Mouse (Mus musculus): Measurements from ENCODE around the gene Hyal2. TPM values are rescaled to one million over a fixed set of nuclear protein-coding genes. Genes with fewer than 3 reads are reported as not detected.
A peak's percentile ranks its signal among the peaks of the same experiment; 100 is the strongest.

The Hyal2 gene
- 103 and 155 TPM in 2 replicates for polyA plus RNA-seq (2012; rRNA removed)

- no peaks in the 10 kb centered on the region; the same call in 1 of the 2 replicates for H3K36me3 ChIP-seq (ENCODE audit: control insufficient read depth, insufficient read depth, low read length)
- 19% methylated on average over 18 of the region's 18 CpGs for WGBS
- H3K27ac ChIP-seq (ENCODE audit: insufficient read depth, low read depth, low read length) = peak within 1 kb of the TSS; percentile 99
- peak; percentile 87 for TF ChIP-seq POLR2A (IDR thresholded peaks at IDR 0.05; ENCODE audit: low read depth, low read length)
- TF ChIP-seq CTCF (conservative IDR thresholded peaks at IDR 0.05; ENCODE audit: insufficient read depth, insufficient read length, low read depth, low read length) = no peak
- peaks cover 40% of the 10 kb centered on the region; the same call in 1 of the 2 replicates for H3K4me1 ChIP-seq (ENCODE audit: control insufficient read depth, insufficient read depth, low read length)
- H3K27me3 ChIP-seq (replicated peaks; ENCODE audit: control insufficient read depth, insufficient read depth, low read length) = no peaks in the 10 kb centered on the region
- DNase-seq = peak; percentile 94
- peak within 1 kb of the TSS; percentile 81 for H3K4me3 ChIP-seq (ENCODE audit: insufficient read depth, low read depth, low read length)
Observed at GRCm38 (mm10) chr9:107567702-107568319, at the start of gene Hyal2. TSS of gene Hyal2 (plus strand) at chr9:107567945.

GRCm38 (mm10) chr9:107520331-107520730, 47.4 kb upstream of the Hyal2 start:
- H3K36me3 ChIP-seq (ENCODE audit: control insufficient read depth, insufficient read depth, low read length) = no peaks in the 10 kb centered on the region
- WGBS = 76% methylated on average over 6 of the region's 6 CpGs

GRCm38 (mm10) chr9:107521190-107521589, 46.6 kb upstream of the Hyal2 start:
- DNase-seq = no peak
- 68% methylated on average over 5 of the region's 5 CpGs for WGBS
- H3K27ac ChIP-seq (ENCODE audit: insufficient read depth, low read depth, low read length) = no peak overlapping the region
- no peaks in the 10 kb centered on the region for H3K36me3 ChIP-seq (ENCODE audit: control insufficient read depth, insufficient read depth, low read length)
- TF ChIP-seq CTCF (conservative IDR thresholded peaks at IDR 0.05; ENCODE audit: insufficient read depth, insufficient read length, low read depth, low read length) (no peak), POLR2A (IDR thresholded peaks at IDR 0.05; ENCODE audit: low read depth, low read length) (no peak)
- no peaks in the 10 kb centered on the region for H3K27me3 ChIP-seq (replicated peaks; ENCODE audit: control insufficient read depth, insufficient read depth, low read length)
- no peak overlapping the region for H3K4me3 ChIP-seq (ENCODE audit: insufficient read depth, low read depth, low read length)
- no peaks in the 10 kb centered on the region for H3K4me1 ChIP-seq (ENCODE audit: control insufficient read depth, insufficient read depth, low read length)

More at GRCm38 (mm10) chr9:107520331-107520730, 47.4 kb upstream of the Hyal2 start:
- no peaks in the 10 kb centered on the region for H3K27me3 ChIP-seq (replicated peaks; ENCODE audit: control insufficient read depth, insufficient read depth, low read length)
- TF ChIP-seq POLR2A (IDR thresholded peaks at IDR 0.05; ENCODE audit: low read depth, low read length) (no peak), CTCF (conservative IDR thresholded peaks at IDR 0.05; ENCODE audit: insufficient read depth, insufficient read length, low read depth, low read length) (no peak)
- no peak for DNase-seq
- H3K27ac ChIP-seq (ENCODE audit: insufficient read depth, low read depth, low read length) = no peak overlapping the region
- H3K4me1 ChIP-seq (ENCODE audit: control insufficient read depth, insufficient read depth, low read length) = no peaks in the 10 kb centered on the region
- no peak overlapping the region for H3K4me3 ChIP-seq (ENCODE audit: insufficient read depth, low read depth, low read length)

DNA sequence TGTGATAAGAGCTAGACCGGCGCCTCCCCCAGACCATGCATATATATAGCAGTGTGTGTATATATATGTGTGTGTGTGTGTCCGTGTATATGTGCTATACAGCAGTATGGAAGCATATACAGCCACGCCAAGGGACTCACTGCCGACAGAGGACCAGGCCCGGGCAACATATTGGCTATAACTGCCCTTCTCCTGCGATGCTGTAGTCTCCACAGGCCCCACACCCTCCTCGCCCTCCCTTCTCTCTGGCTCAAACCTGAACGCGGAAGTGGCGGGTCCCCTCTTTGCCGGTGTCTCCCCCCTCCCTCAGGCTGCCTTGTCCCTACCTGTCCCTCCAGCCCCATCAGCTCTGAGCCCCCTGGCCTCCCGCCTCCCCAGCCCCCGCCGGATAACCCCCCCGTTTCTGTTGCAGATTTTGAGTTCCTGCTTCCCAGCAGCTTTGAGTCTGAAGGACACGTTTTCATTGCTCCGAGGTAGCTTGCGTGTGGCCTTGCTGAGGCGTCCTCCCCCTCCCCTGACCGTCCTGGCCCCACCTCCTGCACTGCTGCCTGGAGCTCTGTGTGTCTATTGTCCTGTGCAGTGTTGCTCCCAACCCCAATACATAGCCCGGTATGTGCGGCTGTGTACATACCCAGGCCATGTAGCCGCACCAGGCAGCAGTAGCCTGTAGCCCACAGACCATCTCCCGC, 45.9 kb upstream of the Hyal2 start:
- TF ChIP-seq POLR2A (IDR thresholded peaks at IDR 0.05; ENCODE audit: low read depth, low read length) = no peak
- Histone ChIP-seq H3K27ac (ENCODE audit: insufficient read depth, low read depth, low read length) (no peak overlapping the region), H3K27me3 (replicated peaks; ENCODE audit: control insufficient read depth, insufficient read depth, low read length) (no peaks in the 10 kb centered on the region), H3K4me3 (ENCODE audit: insufficient read depth, low read depth, low read length) (no peak overlapping the region), H3K4me1 (ENCODE audit: control insufficient read depth, insufficient read depth, low read length) (no peaks in the 10 kb centered on the region), H3K36me3 (ENCODE audit: control insufficient read depth, insufficient read depth, low read length) (no peaks in the 10 kb centered on the region)
- 28% methylated on average over 25 of the region's 25 CpGs for WGBS
- DNase-seq = no peak

DNA sequence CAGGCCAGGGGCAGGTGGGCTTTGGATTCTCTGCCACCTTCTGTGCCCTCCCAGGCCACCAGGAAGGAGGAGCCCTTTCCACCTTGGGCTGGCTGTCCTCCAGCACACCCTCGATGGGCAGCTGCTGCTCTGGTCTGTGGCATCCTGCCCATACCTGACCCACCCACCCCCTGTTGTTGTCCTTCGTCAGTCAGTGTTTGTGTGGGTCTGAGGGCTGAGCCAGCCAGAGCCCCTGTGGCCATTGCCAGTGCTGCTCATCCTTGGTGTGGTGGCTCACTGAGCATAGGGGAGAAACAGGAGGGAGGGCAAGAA, 45.4 kb upstream of the Hyal2 start:
- TF ChIP-seq CTCF (conservative IDR thresholded peaks at IDR 0.05; ENCODE audit: insufficient read depth, insufficient read length, low read depth, low read length) (no peak), POLR2A (IDR thresholded peaks at IDR 0.05; ENCODE audit: low read depth, low read length) (no peak)
- no peak overlapping the region for H3K4me3 ChIP-seq (ENCODE audit: insufficient read depth, low read depth, low read length)
- WGBS = 38% methylated on average over 2 of the region's 2 CpGs
- H3K27me3 ChIP-seq (replicated peaks; ENCODE audit: control insufficient read depth, insufficient read depth, low read length) = no peaks in the 10 kb centered on the region
- no peak overlapping the region for H3K27ac ChIP-seq (ENCODE audit: insufficient read depth, low read depth, low read length)
- DNase-seq = no peak
- no peaks in the 10 kb centered on the region for H3K36me3 ChIP-seq (ENCODE audit: control insufficient read depth, insufficient read depth, low read length)
- H3K4me1 ChIP-seq (ENCODE audit: control insufficient read depth, insufficient read depth, low read length) = no peaks in the 10 kb centered on the region

DNA sequence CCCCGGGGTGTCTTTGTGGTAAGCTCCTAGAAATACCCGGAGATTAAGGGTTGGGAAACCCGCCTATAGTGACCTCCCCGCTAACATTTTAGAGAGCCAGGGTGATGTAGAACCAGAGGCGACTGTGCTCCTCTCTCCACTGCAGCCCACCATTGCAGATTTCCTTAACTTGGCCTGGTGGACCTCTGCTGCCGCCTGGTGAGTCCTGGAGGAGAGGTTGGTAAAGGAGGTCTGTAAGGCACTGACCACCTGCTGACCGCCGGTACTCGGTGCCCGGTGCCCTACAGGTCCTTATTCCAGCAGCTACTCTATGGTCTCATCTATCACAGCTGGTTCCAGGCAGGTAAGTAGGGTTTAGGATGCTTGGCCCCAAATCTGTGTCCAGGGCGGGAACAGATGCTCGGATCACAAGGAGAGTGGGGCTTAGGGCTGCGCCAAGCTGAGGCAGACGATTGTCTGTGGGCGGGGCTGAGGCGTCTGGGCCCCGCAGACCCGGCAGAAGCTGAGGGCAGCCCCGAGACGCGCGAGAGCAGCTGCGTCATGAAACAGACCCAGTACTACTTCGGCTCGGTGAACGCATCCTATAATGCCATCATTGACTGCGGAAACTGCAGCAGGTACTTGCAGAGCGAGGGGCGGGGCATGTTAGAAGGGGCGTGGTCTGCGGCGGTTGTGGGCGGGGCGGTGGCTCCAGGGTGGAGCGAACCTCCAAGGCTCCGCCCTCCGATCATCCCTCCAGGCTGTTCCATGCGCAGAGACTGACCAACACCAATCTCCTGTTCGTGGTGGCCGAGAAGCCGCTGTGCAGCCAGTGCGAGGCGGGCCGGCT, 41.3 kb upstream of the Hyal2 start:
- Histone ChIP-seq H3K27ac (ENCODE audit: insufficient read depth, low read depth, low read length) (no peak overlapping the region), H3K36me3 (ENCODE audit: control insufficient read depth, insufficient read depth, low read length) (no peaks in the 10 kb centered on the region), H3K4me1 (ENCODE audit: control insufficient read depth, insufficient read depth, low read length) (no peaks in the 10 kb centered on the region; the same call in 1 of the 2 replicates), H3K27me3 (replicated peaks; ENCODE audit: control insufficient read depth, insufficient read depth, low read length) (no peaks in the 10 kb centered on the region), H3K4me3 (ENCODE audit: insufficient read depth, low read depth, low read length) (peak overlapping the region; percentile 17; the same call in 1 of the 2 replicates)
- 6% methylated on average over 44 of the region's 44 CpGs for WGBS
- peak; percentile 84 for DNase-seq
- no peak for TF ChIP-seq POLR2A (IDR thresholded peaks at IDR 0.05; ENCODE audit: low read depth, low read length)
- TF ChIP-seq CTCF (conservative IDR thresholded peaks at IDR 0.05; ENCODE audit: insufficient read depth, insufficient read length, low read depth, low read length) = no peak
